31 mouse cellular contexts compared by ENCODE assay signal in the genomic region with DNA sequence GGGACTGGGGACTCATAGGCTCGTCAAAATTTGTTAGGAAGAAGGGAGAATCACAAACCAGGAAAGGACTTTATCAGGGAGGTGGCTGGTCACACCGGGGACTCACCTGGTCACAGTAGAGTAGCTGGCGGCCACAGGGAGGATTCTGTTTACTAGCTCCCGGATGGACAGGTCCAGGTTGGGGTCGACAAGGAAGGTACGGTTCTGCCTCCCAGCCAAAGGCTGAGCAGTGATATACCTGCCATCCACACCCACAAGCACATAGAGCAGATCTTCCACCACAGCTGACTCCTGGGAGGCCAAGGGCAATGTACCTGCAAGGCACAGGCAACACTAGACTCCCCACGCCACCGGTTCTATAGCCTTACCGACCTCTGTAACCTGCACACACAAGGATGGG. TPM values are rescaled to one million over a fixed set of nuclear protein-coding genes. Genes with fewer than 3 reads are reported as not detected.
"Had no signal": no experiment of that assay in that cellular context is flagged by ENCODE, and none has a peak within 500 bp of the region (broad histone marks: within the 10 kb centered on the region; RNA-seq: fewer than 3 reads in every experiment).

No protein-coding gene starts in this region.

- H3K4me1 ChIP-seq: heart, embryonic 13.5 days; heart, embryonic 15.5 days; intestine, embryonic 15.5 days; limb, embryonic 10.5 days; limb, embryonic 12.5 days had no signal

- DNase-seq: forebrain, postnatal 0 days; gastrocnemius, postnatal 14 days; heart, postnatal 14 days; heart, postnatal 36 days; kidney, adult 18-20 months; kidney, adult 8-10 months; kidney, postnatal 10 days; kidney, postnatal 4 days; liver had no signal

- ATAC-seq: forebrain, postnatal 0 days; hindbrain, embryonic 16.5 days; inflammation-experienced regulatory T-cells, adult 6 months; intestine, embryonic 15.5 days; intestine, postnatal 0 days had no signal

- H3K4me2 ChIP-seq: heart, embryonic 11.5 days; heart, embryonic 13.5 days; heart, embryonic 15.5 days; hindbrain, embryonic 14.5 days; intestine, embryonic 15.5 days; limb, embryonic 12.5 days had no signal

- H3K4me3 ChIP-seq: heart, adult 2 months; heart, embryonic 13.5 days; heart, embryonic 15.5 days; intestine, embryonic 15.5 days; layer of hippocampus, adult 2 months; left cerebral cortex, adult 2 months; limb, embryonic 10.5 days; limb, embryonic 12.5 days had no signal

- H3K27ac ChIP-seq: heart, adult 2 months; heart, embryonic 13.5 days; heart, embryonic 15.5 days; hindbrain, embryonic 14.5 days; intestine, embryonic 15.5 days; layer of hippocampus, adult 2 months; left cerebral cortex, adult 2 months; limb, embryonic 10.5 days; limb, embryonic 12.5 days had no signal

- H3K27me3 ChIP-seq: heart, embryonic 13.5 days; heart, embryonic 15.5 days; intestine, embryonic 15.5 days; limb, embryonic 12.5 days had no signal

- H3K9me3 ChIP-seq: heart, embryonic 13.5 days; heart, embryonic 15.5 days; intestine, embryonic 15.5 days; limb, embryonic 10.5 days; limb, embryonic 12.5 days had no signal

- H3K9ac ChIP-seq: forebrain, postnatal 0 days; heart, embryonic 13.5 days; heart, embryonic 15.5 days; hindbrain, embryonic 14.5 days; intestine, embryonic 15.5 days; limb, embryonic 12.5 days had no signal

RNA-seq across cellular contexts. Expression of gene 6430531B16Rik, which starts 29.2 kb away (rescaled TPM):
- total RNA-seq: gastrocnemius, adult 18-20 months; gastrocnemius, adult 8-10 months; gastrocnemius, postnatal 14 days; gastrocnemius, postnatal 36 days; heart, adult 2 months; heart, postnatal 14 days; heart, postnatal 36 days had no signal
- polyA plus RNA-seq: heart, embryonic 15.5 days had no signal

RNA-seq across cellular contexts. Expression of gene Msx3, which starts 41.1 kb away (rescaled TPM):
- total RNA-seq: gastrocnemius, adult 18-20 months; gastrocnemius, adult 8-10 months; gastrocnemius, postnatal 14 days; gastrocnemius, postnatal 36 days; heart, adult 2 months; heart, postnatal 14 days; heart, postnatal 36 days; hematopoietic stem cell, adult 5-6 weeks; left cerebral cortex, adult 2 months had no signal
- polyA plus RNA-seq: gonadal fat pad, adult 2 months; heart, adult 2 months; heart, embryonic 13.5 days; heart, embryonic 15.5 days; heart, postnatal 0 days; inflammation-experienced regulatory T-cells, adult 6 months; intestine, embryonic 15.5 days; intestine, postnatal 0 days; kidney, embryonic 14.5 days; kidney, embryonic 16.5 days; limb, embryonic 10.5 days; limb, embryonic 14.5 days had no signal
